8 mouse cellular contexts compared by ENCODE assay signal in genomic region chr17:9167161-9167560, GRCm38 (mm10).
DNase-seq lines count a peak whose midpoint lies in the region; ATAC-seq and TF ChIP-seq lines count a peak whose summit lies in the region.

No protein-coding gene starts in this region.

- H3K9ac ChIP-seq in hindbrain, postnatal 0 days (replicated peaks; ENCODE audit: low read length), result peak overlapping the region; percentile 56
- H3K9ac ChIP-seq in stomach, embryonic 16.5 days (ENCODE audit: low read length), result peak overlapping the region; percentile 34; the same call in 1 of the 2 replicates

- TF ChIP-seq CTCF in hindbrain, postnatal 0 days (IDR thresholded peaks at IDR 0.05; ENCODE audit: low read depth), result peak; percentile 74

- H3K4me3 ChIP-seq in hindbrain, postnatal 0 days (ENCODE audit: low read length), result peak overlapping the region; percentile 44
- peak overlapping the region; percentile 42 for H3K4me3 ChIP-seq in stomach, embryonic 16.5 days (replicated peaks; ENCODE audit: low read length)

- no peaks in the 10 kb centered on the region for H3K9me3 ChIP-seq in hindbrain, postnatal 0 days (ENCODE audit: low read length)
- no peaks in the 10 kb centered on the region for H3K9me3 ChIP-seq in stomach, embryonic 16.5 days (replicated peaks; ENCODE audit: control insufficient read depth, low read length)

- ATAC-seq in hindbrain, postnatal 0 days, result peak; percentile 74
- ATAC-seq in stomach, embryonic 16.5 days (ENCODE audit: insufficient read depth, low FRiP score), result peak; percentile 47; the same call in 1 of the 2 replicates

- 0% methylated on average over 10 of the region's 10 CpGs for WGBS in hindbrain, postnatal 0 days
- under 1% methylated on average over 10 of the region's 10 CpGs for WGBS in stomach, embryonic 16.5 days

- peak overlapping the region; percentile 70 for H3K4me2 ChIP-seq in hindbrain, postnatal 0 days (ENCODE audit: low read depth, low read length)
- peak overlapping the region; percentile 63 for H3K4me2 ChIP-seq in stomach, embryonic 16.5 days (ENCODE audit: low read depth, low read length)

- H3K36me3 ChIP-seq in hindbrain, postnatal 0 days (ENCODE audit: insufficient read depth, low read length), result no peaks in the 10 kb centered on the region
- no peaks in the 10 kb centered on the region for H3K36me3 ChIP-seq in stomach, embryonic 16.5 days (ENCODE audit: control insufficient read depth, insufficient read depth, low read length)

- DNase-seq in Muller cell, postnatal 12 days (ENCODE audit: inconsistent ontology term), result peak; percentile 56
- peak; percentile 60 for DNase-seq in cerebellum, adult 11 months
- DNase-seq in forelimb bud, embryonic 11.5 days (ENCODE audit: low read depth, low spot score), result peak; percentile 31
- peak; percentile 85 for DNase-seq in hindbrain, postnatal 0 days (ENCODE audit: low spot score)
- DNase-seq in left cerebral cortex, adult 18-20 months (ENCODE audit: low spot score in 2 of 2), result peak; percentile 63 to 76
- peak; percentile 7 for DNase-seq in lung, postnatal 25 days (ENCODE audit: low spot score)
- DNase-seq in thymus, postnatal 36 days, result no peak

- peak overlapping the region; percentile 93 for H3K27ac ChIP-seq in hindbrain, postnatal 0 days
- no peak overlapping the region for H3K27ac ChIP-seq in stomach, embryonic 16.5 days (ENCODE audit: low read length)

- no peaks in the 10 kb centered on the region for H3K27me3 ChIP-seq in hindbrain, postnatal 0 days (ENCODE audit: insufficient read depth, low read length)
- no peaks in the 10 kb centered on the region for H3K27me3 ChIP-seq in stomach, embryonic 16.5 days (ENCODE audit: control insufficient read depth, insufficient read depth, low read length)

- H3K4me1 ChIP-seq in hindbrain, postnatal 0 days (ENCODE audit: insufficient read depth, low read length), result 0 out of 2 replicates have a peak, but pooled peaks cover 2% of the 10 kb centered on the region
- peaks cover 14% of the 10 kb centered on the region for H3K4me1 ChIP-seq in stomach, embryonic 16.5 days (ENCODE audit: control insufficient read depth, insufficient read depth, low read length)

Comparison
In these comparisons a context has a peak if more than half of its experiments do, and no peak if none do; other contexts are left out.
1. DNase-seq: peak in Muller cell, postnatal 12 days (single experiment), cerebellum, adult 11 months (single experiment), forelimb bud, embryonic 11.5 days (single experiment), hindbrain, postnatal 0 days (single experiment), left cerebral cortex, adult 18-20 months (2 of 2) and lung, postnatal 25 days (single experiment); none in thymus, postnatal 36 days (0 of 2).